In the genomic region with DNA sequence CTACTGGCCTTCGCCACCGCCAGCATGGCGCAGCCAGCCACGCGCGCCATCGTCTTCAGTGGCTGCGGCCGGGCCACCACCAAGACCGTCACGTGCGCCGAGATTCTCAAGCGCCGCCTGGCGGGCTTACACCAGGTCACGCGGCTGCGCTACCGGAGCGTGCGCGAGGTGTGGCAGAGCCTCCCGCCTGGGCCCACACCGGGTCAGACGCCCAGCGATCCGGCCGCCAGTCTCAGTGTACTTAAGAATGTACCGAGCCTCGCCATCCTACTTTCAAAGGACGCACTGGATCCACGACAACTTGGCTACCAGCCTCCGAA, we compare ENCODE assay signal across 8 mouse cellular contexts. TPM values are rescaled to one million over a fixed set of nuclear protein-coding genes. Genes with fewer than 3 reads are reported as not detected.
DNase-seq lines count a peak whose midpoint lies in the region; ATAC-seq and TF ChIP-seq lines count a peak whose summit lies in the region.

No protein-coding gene starts in this region.

- no peak overlapping the region for H3K27ac ChIP-seq in ES-Bruce4 (ENCODE audit: insufficient read depth, low read length)
- no peak overlapping the region for H3K27ac ChIP-seq in forebrain, embryonic 14.5 days (ENCODE audit: low read depth, low read length)
- peak overlapping the region; percentile 81 for H3K27ac ChIP-seq in hindbrain, embryonic 13.5 days

- no peak for TF ChIP-seq EP300 in ES-Bruce4 (IDR thresholded peaks at IDR 0.05; ENCODE audit: insufficient read depth, low read depth, low read length)

- ATAC-seq in forebrain, embryonic 14.5 days: peak; percentile 27; the same call in 1 of the 2 replicates
- ATAC-seq in hindbrain, embryonic 13.5 days (ENCODE audit: low FRiP score): peak; percentile 54

- peak; percentile 7 for TF ChIP-seq CTCF in ES-Bruce4 (IDR thresholded peaks at IDR 0.05; ENCODE audit: low read depth, low read length)

- peak overlapping the region; percentile 93 for H3K4me2 ChIP-seq in forebrain, embryonic 14.5 days (ENCODE audit: low read length)
- peak overlapping the region; percentile 87 for H3K4me2 ChIP-seq in hindbrain, embryonic 13.5 days

- H3K27me3 ChIP-seq in ES-Bruce4 (ENCODE audit: control insufficient read depth, insufficient read depth, low read length, poor library complexity, severe bottlenecking): no peaks in the 10 kb centered on the region
- H3K27me3 ChIP-seq in forebrain, embryonic 14.5 days (replicated peaks; ENCODE audit: control insufficient read depth, insufficient read depth, low read length): peaks cover 47% of the 10 kb centered on the region
- H3K27me3 ChIP-seq in hindbrain, embryonic 13.5 days: peaks cover 62% of the 10 kb centered on the region

- H3K4me1 ChIP-seq in ES-Bruce4 (ENCODE audit: control insufficient read depth, insufficient read depth, low read length): peaks cover 7% of the 10 kb centered on the region
- peaks cover 26% of the 10 kb centered on the region for H3K4me1 ChIP-seq in forebrain, embryonic 14.5 days (ENCODE audit: control insufficient read depth, insufficient read depth, low read length)
- peaks cover 70% of the 10 kb centered on the region for H3K4me1 ChIP-seq in hindbrain, embryonic 13.5 days (replicated peaks)

- 1% methylated on average over 34 of the region's 34 CpGs for WGBS in forebrain, embryonic 14.5 days
- under 1% methylated on average over 34 of the region's 34 CpGs for WGBS in hindbrain, embryonic 13.5 days

- DNase-seq in brain, adult 2 months (ENCODE audit: low read depth, low spot score): peak; percentile 87
- peak; percentile 70 for DNase-seq in forebrain, embryonic 14.5 days (ENCODE audit: low spot score)
- DNase-seq in left cerebral cortex, postnatal 4 days: peak; percentile 62
- DNase-seq in mesoderm, embryonic 11.5 days (ENCODE audit: low read depth, low spot score): peak; percentile 60
- DNase-seq in right cerebral cortex, postnatal 14 days: peak; percentile 73
- peak; percentile 50 for DNase-seq in yolk sac, embryonic 10.5 days (ENCODE audit: low spot score)

- no peaks in the 10 kb centered on the region for H3K36me3 ChIP-seq in ES-Bruce4 (ENCODE audit: control insufficient read depth, insufficient read depth, low read length, poor library complexity, severe bottlenecking)
- H3K36me3 ChIP-seq in forebrain, embryonic 14.5 days (ENCODE audit: control insufficient read depth, insufficient read depth, low read length): no peaks in the 10 kb centered on the region
- H3K36me3 ChIP-seq in hindbrain, embryonic 13.5 days: no peaks in the 10 kb centered on the region

- H3K9me3 ChIP-seq in ES-Bruce4 (replicated peaks; ENCODE audit: control insufficient read depth, insufficient read depth, low read length, poor library complexity, severe bottlenecking): no peaks in the 10 kb centered on the region
- no peaks in the 10 kb centered on the region for H3K9me3 ChIP-seq in forebrain, embryonic 14.5 days (replicated peaks; ENCODE audit: control insufficient read depth, low read length)
- H3K9me3 ChIP-seq in hindbrain, embryonic 13.5 days: no peaks in the 10 kb centered on the region

- intact Hi-C loops in left cerebral cortex, postnatal 4 days (cut with DNase I): no loop called here

- peak overlapping the region; percentile 62 for H3K9ac ChIP-seq in ES-Bruce4 (ENCODE audit: low read depth, poor library complexity, severe bottlenecking)
- peak overlapping the region; percentile 56 for H3K9ac ChIP-seq in forebrain, embryonic 14.5 days (ENCODE audit: low read length)
- peak overlapping the region; percentile 69 for H3K9ac ChIP-seq in hindbrain, embryonic 13.5 days

- H3K4me3 ChIP-seq in ES-Bruce4 (ENCODE audit: low read depth, low read length): peak overlapping the region; percentile 72
- H3K4me3 ChIP-seq in forebrain, embryonic 14.5 days (ENCODE audit: low read depth, low read length): peak overlapping the region; percentile 40
- peak overlapping the region; percentile 46 for H3K4me3 ChIP-seq in hindbrain, embryonic 13.5 days

- no peak for TF ChIP-seq POLR2A in ES-Bruce4 (IDR thresholded peaks at IDR 0.05; ENCODE audit: insufficient read depth, low read length)

RNA-seq across cellular contexts. Expression of a gene that starts 0.5 kb away (rescaled TPM):
- 14.3 and 17.6 TPM in 2 replicates for polyA plus RNA-seq in ES-Bruce4 (2011; ENCODE audit: insufficient read depth, insufficient read length, low read depth, missing spikeins)
- 18.5 and 20.4 TPM in 2 replicates for polyA plus RNA-seq in forebrain, embryonic 14.5 days (2014; fragmentation: Nextera tagmentation; extraction: Ambion mirVana)
- 15.6 and 16.2 TPM in 2 replicates for polyA plus RNA-seq in hindbrain, embryonic 13.5 days (2015; fragmentation: Nextera tagmentation; extraction: Ambion mirVana)
- 10 to 100 TPM; 19.3 to 22.2 TPM for total RNA-seq in left cerebral cortex, postnatal 4 days (2021)

RNA-seq across cellular contexts. Expression of a gene that starts 16.7 kb away (rescaled TPM):
- polyA plus RNA-seq in ES-Bruce4 (2011; ENCODE audit: insufficient read depth, insufficient read length, low read depth, missing spikeins): 490 and 512 TPM in 2 replicates
- 791 and 827 TPM in 2 replicates for polyA plus RNA-seq in forebrain, embryonic 14.5 days (2014; fragmentation: Nextera tagmentation; extraction: Ambion mirVana)
- 875 and 879 TPM in 2 replicates for polyA plus RNA-seq in hindbrain, embryonic 13.5 days (2015; fragmentation: Nextera tagmentation; extraction: Ambion mirVana)
- 100 to 1,000 TPM; 405 to 408 TPM for total RNA-seq in left cerebral cortex, postnatal 4 days (2021)

RNA-seq across cellular contexts. Expression of a gene that starts 33.0 kb away (rescaled TPM):
- polyA plus RNA-seq in ES-Bruce4 (2011; ENCODE audit: insufficient read depth, insufficient read length, low read depth, missing spikeins): 9.0 and 11.8 TPM in 2 replicates
- 20.4 and 23.6 TPM in 2 replicates for polyA plus RNA-seq in forebrain, embryonic 14.5 days (2014; fragmentation: Nextera tagmentation; extraction: Ambion mirVana)
- polyA plus RNA-seq in hindbrain, embryonic 13.5 days (2015; fragmentation: Nextera tagmentation; extraction: Ambion mirVana): 21.6 and 22.4 TPM in 2 replicates
- total RNA-seq in left cerebral cortex, postnatal 4 days (2021): 10 to 100 TPM; 25.2 to 26.0 TPM

RNA-seq across cellular contexts. Expression of a gene that starts 36.5 kb away (rescaled TPM):
- 31.1 and 32.1 TPM in 2 replicates for polyA plus RNA-seq in ES-Bruce4 (2011; ENCODE audit: insufficient read depth, insufficient read length, low read depth, missing spikeins)
- polyA plus RNA-seq in forebrain, embryonic 14.5 days (2014; fragmentation: Nextera tagmentation; extraction: Ambion mirVana): 73.9 and 91.1 TPM in 2 replicates
- polyA plus RNA-seq in hindbrain, embryonic 13.5 days (2015; fragmentation: Nextera tagmentation; extraction: Ambion mirVana): 86.3 and 94.6 TPM in 2 replicates
- 100 to 1,000 TPM; 251 to 281 TPM for total RNA-seq in left cerebral cortex, postnatal 4 days (2021)

RNA-seq across cellular contexts. Expression of a gene that starts 48.2 kb away (rescaled TPM):
- polyA plus RNA-seq in ES-Bruce4 (2011; ENCODE audit: insufficient read depth, insufficient read length, low read depth, missing spikeins): 39.1 TPM in 2 replicates
- 46.1 and 47.5 TPM in 2 replicates for polyA plus RNA-seq in forebrain, embryonic 14.5 days (2014; fragmentation: Nextera tagmentation; extraction: Ambion mirVana)
- polyA plus RNA-seq in hindbrain, embryonic 13.5 days (2015; fragmentation: Nextera tagmentation; extraction: Ambion mirVana): 67.9 and 75.2 TPM in 2 replicates
- total RNA-seq in left cerebral cortex, postnatal 4 days (2021): 10 to 100 TPM; 60.3 to 62.1 TPM
